Mouse (Mus musculus): ENCODE data around the gene Sbno1. TPM values are rescaled to one million over a fixed set of nuclear protein-coding genes. Genes with fewer than 3 reads are reported as not detected.

The Sbno1 gene
- polyA plus RNA-seq, 1 experiment, result 189 TPM

DNA sequence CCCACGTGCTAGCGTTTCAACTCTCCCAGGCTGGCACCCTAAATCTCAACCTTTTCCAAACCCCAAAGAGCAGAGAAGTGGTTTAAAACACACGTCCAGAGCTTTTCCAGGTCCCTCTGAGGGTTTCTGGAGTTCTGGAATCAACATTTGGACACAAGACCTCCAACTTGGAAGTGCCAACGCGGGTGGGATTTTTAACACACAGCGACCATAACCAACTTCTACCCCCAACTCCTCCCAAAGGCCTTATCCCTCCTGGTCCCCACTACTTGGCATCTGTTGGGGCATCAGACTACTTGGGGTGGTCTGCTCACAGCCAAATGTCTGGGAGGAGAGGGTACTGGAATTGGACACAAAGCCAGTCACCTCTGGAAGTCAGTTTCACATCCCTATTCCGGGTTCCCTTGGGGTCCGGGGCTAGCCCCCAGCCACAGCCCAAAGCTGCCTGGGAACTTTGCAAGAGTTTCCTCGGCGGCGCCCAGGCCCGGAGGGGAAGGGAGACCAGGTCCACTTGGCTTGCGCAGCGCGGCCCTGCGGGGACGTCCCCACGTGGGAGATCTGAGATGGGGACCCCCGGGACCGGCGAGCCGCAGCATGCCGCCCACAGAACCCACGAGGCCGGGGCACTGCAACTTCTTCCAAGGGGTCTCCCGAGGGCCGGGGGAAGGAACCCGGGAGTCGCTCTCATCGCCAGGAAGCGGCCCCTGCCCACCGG lies 72.6 kb downstream of the Sbno1 start:
- H3K27ac ChIP-seq (ENCODE audit: insufficient read depth, low read length), result peak overlapping the region; percentile 54
- H3K4me3 ChIP-seq (ENCODE audit: low read depth, low read length), result peak overlapping the region; percentile 88
- peak overlapping the region; percentile 99 for H3K9ac ChIP-seq (ENCODE audit: low read depth, poor library complexity, severe bottlenecking)
- H3K9me3 ChIP-seq (replicated peaks; ENCODE audit: control insufficient read depth, insufficient read depth, low read length, poor library complexity, severe bottlenecking), result no peaks in the 10 kb centered on the region
- no peaks in the 10 kb centered on the region for H3K4me1 ChIP-seq (ENCODE audit: control insufficient read depth, insufficient read depth, low read length)
- H3K27me3 ChIP-seq (ENCODE audit: control insufficient read depth, insufficient read depth, low read length, poor library complexity, severe bottlenecking), result no peaks in the 10 kb centered on the region
- TF ChIP-seq EP300 (IDR thresholded peaks at IDR 0.05; ENCODE audit: insufficient read depth, low read depth, low read length) (no peak), CTCF (IDR thresholded peaks at IDR 0.05; ENCODE audit: low read depth, low read length) (no peak), POLR2A (IDR thresholded peaks at IDR 0.05; ENCODE audit: insufficient read depth, low read length) (no peak)
- peaks cover 10% of the 10 kb centered on the region for H3K36me3 ChIP-seq (ENCODE audit: control insufficient read depth, insufficient read depth, low read length, poor library complexity, severe bottlenecking)

DNA sequence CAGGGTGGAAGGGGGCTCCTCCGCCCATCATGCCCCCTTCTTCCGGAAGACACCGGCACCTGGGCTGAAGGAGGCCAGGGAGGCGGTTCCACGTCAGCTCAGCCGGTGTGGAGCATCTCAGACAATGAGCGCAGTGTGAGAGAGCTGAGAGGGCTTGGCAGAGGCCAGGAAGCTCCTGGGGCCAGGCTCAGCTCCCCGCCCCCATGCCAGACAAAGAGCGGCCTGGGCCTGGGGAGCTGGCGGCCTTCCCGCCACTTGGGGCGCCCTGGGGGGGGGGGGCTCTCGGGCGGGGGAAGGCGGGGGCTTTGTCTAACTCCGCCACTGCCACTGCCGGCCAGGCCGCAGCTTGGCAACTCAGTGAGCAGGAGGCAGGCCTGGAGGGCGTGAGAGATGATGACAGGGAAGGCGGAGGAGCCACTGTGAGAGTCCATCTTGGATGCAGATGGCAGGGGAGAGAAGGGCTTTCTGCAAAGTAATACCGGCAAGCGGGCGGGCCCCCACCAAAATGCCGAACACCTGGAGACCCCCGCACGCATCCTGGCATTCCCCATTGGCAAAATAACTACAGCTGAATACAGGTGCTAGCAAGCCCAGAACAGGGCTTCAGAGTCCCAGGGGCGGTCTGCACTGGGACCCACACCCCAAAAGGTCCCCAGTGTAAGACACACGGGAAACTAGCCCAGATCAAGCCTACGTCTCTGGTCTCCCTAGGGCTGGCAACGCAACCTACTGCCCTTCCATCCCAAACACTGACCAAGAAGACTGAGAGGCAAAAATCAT lies 73.5 kb downstream of the Sbno1 start:
- Histone ChIP-seq H3K27me3 (ENCODE audit: control insufficient read depth, insufficient read depth, low read length, poor library complexity, severe bottlenecking) (no peaks in the 10 kb centered on the region), H3K27ac (ENCODE audit: insufficient read depth, low read length) (peak overlapping the region; percentile 54), H3K36me3 (ENCODE audit: control insufficient read depth, insufficient read depth, low read length, poor library complexity, severe bottlenecking) (peaks cover 13% of the 10 kb centered on the region), H3K9ac (ENCODE audit: low read depth, poor library complexity, severe bottlenecking) (peak overlapping the region; percentile 99), H3K4me1 (ENCODE audit: control insufficient read depth, insufficient read depth, low read length) (no peaks in the 10 kb centered on the region), H3K4me3 (ENCODE audit: low read depth, low read length) (peak overlapping the region; percentile 88), H3K9me3 (replicated peaks; ENCODE audit: control insufficient read depth, insufficient read depth, low read length, poor library complexity, severe bottlenecking) (no peaks in the 10 kb centered on the region)
- TF ChIP-seq CTCF (IDR thresholded peaks at IDR 0.05; ENCODE audit: low read depth, low read length) (no peak), EP300 (IDR thresholded peaks at IDR 0.05; ENCODE audit: insufficient read depth, low read depth, low read length) (no peak), POLR2A (IDR thresholded peaks at IDR 0.05; ENCODE audit: insufficient read depth, low read length) (no peak)

DNA sequence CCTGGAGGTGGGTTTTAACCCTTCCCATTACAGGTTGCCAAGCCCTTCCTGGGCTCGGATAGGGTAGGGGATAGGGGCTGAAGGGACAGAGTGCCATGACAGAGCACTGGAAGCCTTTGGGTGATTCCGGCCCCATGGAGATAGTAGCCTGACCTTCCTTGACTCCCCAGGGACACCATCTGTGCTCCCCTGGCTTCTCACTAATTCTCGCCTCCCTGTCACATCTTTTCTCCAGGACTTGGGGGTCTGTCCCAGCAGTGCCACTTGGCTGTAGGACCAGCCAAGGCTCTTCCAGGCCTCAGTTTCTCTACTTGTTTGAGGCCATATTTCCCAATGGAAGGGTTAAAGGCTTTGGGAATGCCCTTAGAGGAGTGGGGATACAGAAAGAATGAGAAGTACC lies 74.2 kb downstream of the Sbno1 start:
- H3K27ac ChIP-seq (ENCODE audit: insufficient read depth, low read length), result peak overlapping the region; percentile 35; the same call in 1 of the 2 replicates
- no peaks in the 10 kb centered on the region for H3K27me3 ChIP-seq (ENCODE audit: control insufficient read depth, insufficient read depth, low read length, poor library complexity, severe bottlenecking)
- peak overlapping the region; percentile 14 for H3K4me3 ChIP-seq (ENCODE audit: low read depth, low read length)
- H3K4me1 ChIP-seq (ENCODE audit: control insufficient read depth, insufficient read depth, low read length), result no peaks in the 10 kb centered on the region
- TF ChIP-seq POLR2A (IDR thresholded peaks at IDR 0.05; ENCODE audit: insufficient read depth, low read length) (no peak), CTCF (IDR thresholded peaks at IDR 0.05; ENCODE audit: low read depth, low read length) (no peak), EP300 (IDR thresholded peaks at IDR 0.05; ENCODE audit: insufficient read depth, low read depth, low read length) (no peak)
- peaks cover 17% of the 10 kb centered on the region for H3K36me3 ChIP-seq (ENCODE audit: control insufficient read depth, insufficient read depth, low read length, poor library complexity, severe bottlenecking)
- H3K9ac ChIP-seq (ENCODE audit: low read depth, poor library complexity, severe bottlenecking), result peak overlapping the region; percentile 27
- H3K9me3 ChIP-seq (replicated peaks; ENCODE audit: control insufficient read depth, insufficient read depth, low read length, poor library complexity, severe bottlenecking), result no peaks in the 10 kb centered on the region

DNA sequence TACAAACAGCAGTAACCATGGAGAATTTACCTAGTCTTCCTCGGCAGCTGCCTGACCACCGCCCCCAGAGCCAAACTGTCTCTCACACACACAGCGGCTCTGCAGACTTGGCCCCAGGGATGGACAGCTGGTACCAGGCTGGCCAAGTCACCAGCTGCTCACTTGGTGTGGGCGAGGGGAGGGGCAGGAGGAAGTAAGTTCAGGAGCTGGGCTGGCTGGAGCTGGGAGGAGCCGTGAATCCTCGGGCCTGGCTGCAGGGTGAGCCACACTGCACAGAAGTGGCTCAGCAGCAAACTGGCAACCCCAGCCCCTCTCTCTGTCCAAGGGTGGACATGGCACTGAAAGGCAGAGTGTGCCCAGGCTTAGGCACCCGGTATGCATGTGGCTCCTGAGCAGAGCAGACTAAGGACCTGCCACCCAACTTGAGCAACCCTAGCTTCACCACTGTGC lies 74.7 kb downstream of the Sbno1 start:
- Histone ChIP-seq H3K4me1 (ENCODE audit: control insufficient read depth, insufficient read depth, low read length) (no peaks in the 10 kb centered on the region), H3K9me3 (replicated peaks; ENCODE audit: control insufficient read depth, insufficient read depth, low read length, poor library complexity, severe bottlenecking) (no peaks in the 10 kb centered on the region), H3K4me3 (ENCODE audit: low read depth, low read length) (no peak overlapping the region), H3K9ac (ENCODE audit: low read depth, poor library complexity, severe bottlenecking) (0 out of 2 replicates have a peak overlapping the region, but pooled peaks have one; percentile 27), H3K36me3 (ENCODE audit: control insufficient read depth, insufficient read depth, low read length, poor library complexity, severe bottlenecking) (peaks cover 21% of the 10 kb centered on the region), H3K27me3 (ENCODE audit: control insufficient read depth, insufficient read depth, low read length, poor library complexity, severe bottlenecking) (no peaks in the 10 kb centered on the region), H3K27ac (ENCODE audit: insufficient read depth, low read length) (no peak overlapping the region)
- no peak for TF ChIP-seq EP300 (IDR thresholded peaks at IDR 0.05; ENCODE audit: insufficient read depth, low read depth, low read length)
- no peak for TF ChIP-seq POLR2A (IDR thresholded peaks at IDR 0.05; ENCODE audit: insufficient read depth, low read length)
- no peak for TF ChIP-seq CTCF (IDR thresholded peaks at IDR 0.05; ENCODE audit: low read depth, low read length)

DNA sequence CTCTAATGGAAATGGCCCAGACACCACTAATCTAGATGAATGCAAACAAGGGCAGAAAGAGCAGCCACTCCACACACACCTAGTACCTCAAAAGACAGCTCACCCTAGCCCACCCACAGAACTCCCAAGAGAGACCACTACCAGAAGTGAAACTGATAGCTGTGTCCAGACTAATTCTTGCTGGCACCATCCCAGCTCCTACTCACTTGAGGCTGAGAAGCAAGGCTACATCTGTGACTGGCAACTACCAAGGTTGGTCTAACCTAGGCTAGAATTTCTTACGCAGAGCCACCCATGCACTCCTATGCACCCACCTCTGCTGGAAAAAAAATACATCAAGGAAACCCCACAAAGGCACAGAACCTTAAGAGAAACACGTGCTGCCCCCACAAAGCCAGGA lies 75.5 kb downstream of the Sbno1 start:
- Histone ChIP-seq H3K9me3 (replicated peaks; ENCODE audit: control insufficient read depth, insufficient read depth, low read length, poor library complexity, severe bottlenecking) (no peaks in the 10 kb centered on the region), H3K27me3 (ENCODE audit: control insufficient read depth, insufficient read depth, low read length, poor library complexity, severe bottlenecking) (no peaks in the 10 kb centered on the region), H3K4me3 (ENCODE audit: low read depth, low read length) (no peak overlapping the region), H3K9ac (ENCODE audit: low read depth, poor library complexity, severe bottlenecking) (no peak overlapping the region), H3K4me1 (ENCODE audit: control insufficient read depth, insufficient read depth, low read length) (no peaks in the 10 kb centered on the region), H3K27ac (ENCODE audit: insufficient read depth, low read length) (no peak overlapping the region), H3K36me3 (ENCODE audit: control insufficient read depth, insufficient read depth, low read length, poor library complexity, severe bottlenecking) (peaks cover 23% of the 10 kb centered on the region)
- TF ChIP-seq CTCF (IDR thresholded peaks at IDR 0.05; ENCODE audit: low read depth, low read length) (no peak), EP300 (IDR thresholded peaks at IDR 0.05; ENCODE audit: insufficient read depth, low read depth, low read length) (no peak), POLR2A (IDR thresholded peaks at IDR 0.05; ENCODE audit: insufficient read depth, low read length) (no peak)

DNA sequence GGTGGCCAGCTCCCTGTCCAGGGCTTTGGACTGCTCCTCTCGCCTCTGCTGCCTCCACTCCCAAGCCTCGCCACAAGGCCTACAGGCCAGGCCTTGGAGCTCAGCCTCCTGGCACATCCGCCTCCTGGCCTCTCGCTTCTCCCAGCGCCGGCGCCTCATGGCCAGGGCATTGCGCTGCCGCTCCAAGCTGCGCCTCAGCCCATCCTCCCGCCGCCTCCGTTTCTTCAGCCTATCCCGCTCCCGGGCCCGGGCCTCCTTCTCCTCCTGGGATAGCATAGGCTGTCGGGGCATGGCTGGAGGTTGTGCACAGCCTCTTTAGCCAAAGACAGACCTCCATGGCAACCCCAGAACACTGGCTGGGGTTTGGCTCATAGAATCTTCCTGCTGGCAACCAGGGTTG lies 76.6 kb downstream of the Sbno1 start:
- no peaks in the 10 kb centered on the region for H3K9me3 ChIP-seq (replicated peaks; ENCODE audit: control insufficient read depth, insufficient read depth, low read length, poor library complexity, severe bottlenecking)
- no peaks in the 10 kb centered on the region for H3K27me3 ChIP-seq (ENCODE audit: control insufficient read depth, insufficient read depth, low read length, poor library complexity, severe bottlenecking)
- H3K9ac ChIP-seq (ENCODE audit: low read depth, poor library complexity, severe bottlenecking), result no peak overlapping the region
- no peak overlapping the region for H3K27ac ChIP-seq (ENCODE audit: insufficient read depth, low read length)
- peaks cover 26% of the 10 kb centered on the region for H3K36me3 ChIP-seq (ENCODE audit: control insufficient read depth, insufficient read depth, low read length, poor library complexity, severe bottlenecking)
- H3K4me1 ChIP-seq (ENCODE audit: control insufficient read depth, insufficient read depth, low read length), result no peaks in the 10 kb centered on the region
- no peak for TF ChIP-seq EP300 (IDR thresholded peaks at IDR 0.05; ENCODE audit: insufficient read depth, low read depth, low read length)
- H3K4me3 ChIP-seq (ENCODE audit: low read depth, low read length), result no peak overlapping the region
